Mouse (Mus musculus): Measurements from ENCODE around the gene Gpr171. TPM values are rescaled to one million over a fixed set of nuclear protein-coding genes. Genes with fewer than 3 reads are reported as not detected.
"Not testable (repeated sequence)": the region's sequence is repeated elsewhere in the genome, so short reads cannot be mapped to it uniquely, and the experiment has no call there.

Gpr171 gene
- 0.68 and 0.77 TPM in 2 replicates for polyA plus RNA-seq (2015; fragmentation: Nextera tagmentation; extraction: Ambion mirVana)

GRCm38 (mm10) chr3:59101218-59101986, at the start of gene Gpr171:
Gpr171 (minus strand) TSS chr3:59101821.
- Histone ChIP-seq H3K4me2 (no peak within 1 kb of the TSS), H3K9ac (no peak within 1 kb of the TSS), H3K27ac (replicated peaks) (no peak within 1 kb of the TSS), H3K4me1 (replicated peaks) (peaks cover 14% of the 10 kb centered on the region), H3K9me3 (replicated peaks) (no peaks in the 10 kb centered on the region), H3K4me3 (replicated peaks) (no peak within 1 kb of the TSS), H3K36me3 (replicated peaks) (no peaks in the 10 kb centered on the region), H3K27me3 (no peaks in the 10 kb centered on the region)
- ATAC-seq (ENCODE audit: insufficient read depth) = no peak
- 38% methylated on average over 6 of the region's 6 CpGs for WGBS (ENCODE audit: insufficient replicate concordance)

GRCm38 (mm10) chr3:59150624-59151023, 49.0 kb upstream of the Gpr171 start:
- WGBS (ENCODE audit: insufficient replicate concordance) = 75% methylated on average over 2 of the region's 2 CpGs

GRCm38 (mm10) chr3:59149646-59150045, 48.0 kb upstream of the Gpr171 start:
- no peak overlapping the region for H3K27ac ChIP-seq (replicated peaks)
- no peak for ATAC-seq (ENCODE audit: insufficient read depth)

More at GRCm38 (mm10) chr3:59150624-59151023, 49.0 kb upstream of the Gpr171 start:
- ATAC-seq (ENCODE audit: insufficient read depth) = no peak
- Histone ChIP-seq H3K36me3 (replicated peaks) (no peaks in the 10 kb centered on the region), H3K4me2 (no peak overlapping the region), H3K9ac (no peak overlapping the region), H3K9me3 (replicated peaks) (no peaks in the 10 kb centered on the region), H3K4me1 (replicated peaks) (no peaks in the 10 kb centered on the region), H3K27ac (replicated peaks) (no peak overlapping the region), H3K27me3 (no peaks in the 10 kb centered on the region), H3K4me3 (replicated peaks) (no peak overlapping the region)

GRCm38 (mm10) chr3:59145194-59145593, 43.6 kb upstream of the Gpr171 start:
- H3K27ac ChIP-seq (replicated peaks) = no peak overlapping the region
- H3K9me3 ChIP-seq (replicated peaks) = no peaks in the 10 kb centered on the region
- H3K27me3 ChIP-seq = no peaks in the 10 kb centered on the region
- H3K4me3 ChIP-seq (replicated peaks) = no peak overlapping the region
- H3K4me2 ChIP-seq = no peak overlapping the region
- H3K36me3 ChIP-seq (replicated peaks) = no peaks in the 10 kb centered on the region
- no peak overlapping the region for H3K9ac ChIP-seq
- 64% methylated on average over 5 of the region's 5 CpGs for WGBS (ENCODE audit: insufficient replicate concordance)
- ATAC-seq (ENCODE audit: insufficient read depth) = no peak
- H3K4me1 ChIP-seq (replicated peaks) = no peaks in the 10 kb centered on the region

More at GRCm38 (mm10) chr3:59149646-59150045, 48.0 kb upstream of the Gpr171 start:
- Histone ChIP-seq H3K4me1 (replicated peaks) (no peaks in the 10 kb centered on the region), H3K36me3 (replicated peaks) (no peaks in the 10 kb centered on the region), H3K9me3 (replicated peaks) (no peaks in the 10 kb centered on the region), H3K4me2 (no peak overlapping the region), H3K27me3 (no peaks in the 10 kb centered on the region), H3K9ac (no peak overlapping the region), H3K4me3 (replicated peaks) (no peak overlapping the region)

GRCm38 (mm10) chr3:59141507-59142305, 40.1 kb upstream of the Gpr171 start:
- Histone ChIP-seq H3K36me3 (replicated peaks) (no peaks in the 10 kb centered on the region), H3K27me3 (no peaks in the 10 kb centered on the region), H3K4me2 (no peak overlapping the region), H3K4me1 (replicated peaks) (no peaks in the 10 kb centered on the region), H3K9me3 (replicated peaks) (no peaks in the 10 kb centered on the region), H3K9ac (no peak overlapping the region), H3K27ac (replicated peaks) (no peak overlapping the region), H3K4me3 (replicated peaks) (no peak overlapping the region)
- 54% methylated on average over 8 of the region's 8 CpGs for WGBS (ENCODE audit: insufficient replicate concordance)
- ATAC-seq (ENCODE audit: insufficient read depth) = no peak

GRCm38 (mm10) chr3:59140941-59141340, 39.3 kb upstream of the Gpr171 start:
- ATAC-seq (ENCODE audit: insufficient read depth); H3K4me3 ChIP-seq (replicated peaks); H3K4me1 ChIP-seq (replicated peaks); H3K4me2 ChIP-seq; H3K9me3 ChIP-seq (replicated peaks); H3K27me3 ChIP-seq; H3K36me3 ChIP-seq (replicated peaks); H3K27ac ChIP-seq (replicated peaks); H3K9ac ChIP-seq: not testable (repeated sequence)
- WGBS (ENCODE audit: insufficient replicate concordance) = 84% methylated on average over 4 of the region's 4 CpGs

GRCm38 (mm10) chr3:59140115-59140514, 38.5 kb upstream of the Gpr171 start:
- WGBS (ENCODE audit: insufficient replicate concordance) = 62% methylated on average over 2 of the region's 2 CpGs
- H3K36me3 ChIP-seq (replicated peaks) = no peaks in the 10 kb centered on the region
- H3K27me3 ChIP-seq = no peaks in the 10 kb centered on the region
- no peaks in the 10 kb centered on the region for H3K4me1 ChIP-seq (replicated peaks)
- no peak overlapping the region for H3K9ac ChIP-seq
- no peaks in the 10 kb centered on the region for H3K9me3 ChIP-seq (replicated peaks)
- no peak overlapping the region for H3K4me3 ChIP-seq (replicated peaks)
- no peak for ATAC-seq (ENCODE audit: insufficient read depth)
- no peak overlapping the region for H3K27ac ChIP-seq (replicated peaks)
- no peak overlapping the region for H3K4me2 ChIP-seq

- Histone ChIP-seq H3K9ac (no peak overlapping the region), H3K36me3 (replicated peaks) (no peaks in the 10 kb centered on the region), H3K4me1 (replicated peaks) (no peaks in the 10 kb centered on the region), H3K9me3 (replicated peaks) (no peaks in the 10 kb centered on the region), H3K27ac (replicated peaks) (no peak overlapping the region), H3K4me3 (replicated peaks) (no peak overlapping the region), H3K27me3 (no peaks in the 10 kb centered on the region), H3K4me2 (no peak overlapping the region)
- ATAC-seq (ENCODE audit: insufficient read depth) = no peak
These were observed 38.0 kb upstream of the Gpr171 start for GRCm38 (mm10) chr3:59139651-59140051.

- 73% methylated on average over 12 of the region's 12 CpGs for WGBS (ENCODE audit: insufficient replicate concordance)
- no peak for ATAC-seq (ENCODE audit: insufficient read depth)
- no peaks in the 10 kb centered on the region for H3K9me3 ChIP-seq (replicated peaks)
- H3K9ac ChIP-seq = no peak overlapping the region
- H3K36me3 ChIP-seq (replicated peaks) = no peaks in the 10 kb centered on the region
- H3K4me3 ChIP-seq (replicated peaks) = no peak overlapping the region
- H3K27me3 ChIP-seq = no peaks in the 10 kb centered on the region
- no peak overlapping the region for H3K27ac ChIP-seq (replicated peaks)
- H3K4me2 ChIP-seq = no peak overlapping the region
- peaks cover 1% of the 10 kb centered on the region; the same call in 1 of the 2 replicates for H3K4me1 ChIP-seq (replicated peaks)
These were observed 37.4 kb upstream of the Gpr171 start for GRCm38 (mm10) chr3:59138946-59139468.

- H3K27ac ChIP-seq (replicated peaks) = no peak overlapping the region
- H3K9me3 ChIP-seq (replicated peaks) = no peaks in the 10 kb centered on the region
- 56% methylated on average over 5 of the region's 5 CpGs for WGBS (ENCODE audit: insufficient replicate concordance)
- peaks cover 16% of the 10 kb centered on the region for H3K4me1 ChIP-seq (replicated peaks)
- no peak overlapping the region for H3K9ac ChIP-seq
- H3K4me2 ChIP-seq = no peak overlapping the region
- no peaks in the 10 kb centered on the region for H3K36me3 ChIP-seq (replicated peaks)
- no peaks in the 10 kb centered on the region for H3K27me3 ChIP-seq
- no peak for ATAC-seq (ENCODE audit: insufficient read depth)
- H3K4me3 ChIP-seq (replicated peaks) = no peak overlapping the region
These were observed 34.5 kb upstream of the Gpr171 start for GRCm38 (mm10) chr3:59135911-59136653.

GRCm38 (mm10) chr3:59133189-59133588, 31.6 kb upstream of the Gpr171 start:
- Histone ChIP-seq H3K9ac (no peak overlapping the region), H3K27me3 (no peaks in the 10 kb centered on the region), H3K4me3 (replicated peaks) (no peak overlapping the region), H3K27ac (replicated peaks) (no peak overlapping the region), H3K4me2 (no peak overlapping the region), H3K4me1 (replicated peaks) (peaks cover 22% of the 10 kb centered on the region), H3K36me3 (replicated peaks) (no peaks in the 10 kb centered on the region), H3K9me3 (replicated peaks) (no peaks in the 10 kb centered on the region)
- peak; percentile 55 for ATAC-seq (ENCODE audit: insufficient read depth)
- WGBS (ENCODE audit: insufficient replicate concordance) = 10% methylated on average over 5 of the region's 5 CpGs

All from liver, embryonic 15.5 days (tissue).